Mouse (Mus musculus): ENCODE measurements around the gene Smtn.

Gene Smtn

GRCm38 (mm10) chr11:3515216-3515615, 25.2 kb downstream of the Smtn start:
- intact Hi-C loops (cut with DNase I): no loop called here

DNA sequence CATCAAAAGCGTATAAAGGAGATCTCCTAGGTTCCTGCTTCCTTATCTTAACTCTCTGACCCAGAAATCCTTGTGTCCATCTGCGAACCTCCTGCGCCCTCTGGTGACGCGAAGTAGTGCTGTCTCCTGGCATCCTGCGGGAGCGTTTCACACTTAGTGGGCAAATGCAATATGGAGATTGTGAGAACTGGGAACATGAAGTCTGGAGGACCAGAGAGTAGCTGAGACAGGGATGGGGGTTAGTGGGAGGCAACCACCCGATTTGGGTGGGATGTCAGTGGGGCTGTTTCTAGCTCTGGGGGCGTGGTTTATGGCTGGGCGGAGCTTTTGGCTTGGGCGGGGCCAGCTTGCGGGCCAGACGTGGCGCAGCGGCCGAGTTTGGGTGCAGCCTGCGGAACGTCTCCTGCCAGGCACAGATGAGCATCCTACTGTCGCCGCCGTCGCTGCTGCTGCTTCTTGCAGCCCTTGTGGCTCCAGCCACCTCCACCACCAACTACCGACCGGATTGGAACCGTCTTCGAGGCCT, 25.8 kb downstream of the Smtn start, which contains the start of gene Selenom:
Gene Selenom, plus strand, starts transcription at position 156 of the 526 bp plus-strand sequence.
- intact Hi-C loops (cut with DNase I): loop anchor here (1.0 to 5.0 kb wide), 2 partner anchors 39 to 127 kb away; no protein-coding TSS in a partner anchor

DNA sequence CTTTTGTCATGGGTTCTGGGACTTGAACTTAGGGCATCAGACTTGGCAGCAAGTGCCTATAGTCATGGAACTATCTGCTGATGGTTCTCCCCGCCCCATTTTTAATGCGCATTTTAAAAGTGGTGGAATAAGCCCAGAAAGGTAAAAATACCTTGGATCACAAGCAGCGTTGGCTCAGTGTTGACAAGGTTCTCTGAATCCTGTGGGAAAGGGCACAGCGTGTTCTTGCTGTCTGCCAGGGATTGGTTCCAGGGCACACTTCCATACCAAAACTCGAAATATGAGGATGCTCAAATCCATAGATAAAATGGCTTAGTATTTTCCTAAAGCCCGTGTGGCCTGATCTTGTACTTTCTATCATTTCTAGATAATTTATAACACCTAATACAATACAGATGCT, 27.1 kb downstream of the Smtn start:
- intact Hi-C loops (cut with DNase I): loop anchor here (5.0 kb wide), 1 partner anchor 126 kb away; no protein-coding TSS in a partner anchor

DNA sequence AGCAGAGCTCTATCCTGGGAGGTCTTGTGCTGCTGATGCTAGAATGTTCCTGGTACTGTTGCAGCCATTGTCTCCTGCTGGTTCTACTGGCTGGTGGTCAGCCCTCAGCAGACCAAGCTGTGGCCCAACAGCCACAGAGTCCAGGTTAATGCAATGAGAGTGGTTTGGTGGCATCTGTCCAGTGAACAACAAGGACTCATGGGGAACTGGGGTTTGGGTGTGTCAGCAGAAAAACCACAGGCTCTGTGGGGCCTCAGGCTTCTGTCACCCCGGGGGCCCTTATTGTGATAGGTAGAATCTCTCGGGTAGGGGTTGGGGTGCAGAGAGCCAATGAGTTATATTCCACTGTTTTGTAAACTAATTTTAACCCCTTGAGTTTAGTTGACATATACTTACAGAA, 30.1 kb downstream of the Smtn start:
- intact Hi-C loops (cut with DNase I): loop anchor here (5.0 kb wide), 1 partner anchor 123 kb away; no protein-coding TSS in a partner anchor

DNA sequence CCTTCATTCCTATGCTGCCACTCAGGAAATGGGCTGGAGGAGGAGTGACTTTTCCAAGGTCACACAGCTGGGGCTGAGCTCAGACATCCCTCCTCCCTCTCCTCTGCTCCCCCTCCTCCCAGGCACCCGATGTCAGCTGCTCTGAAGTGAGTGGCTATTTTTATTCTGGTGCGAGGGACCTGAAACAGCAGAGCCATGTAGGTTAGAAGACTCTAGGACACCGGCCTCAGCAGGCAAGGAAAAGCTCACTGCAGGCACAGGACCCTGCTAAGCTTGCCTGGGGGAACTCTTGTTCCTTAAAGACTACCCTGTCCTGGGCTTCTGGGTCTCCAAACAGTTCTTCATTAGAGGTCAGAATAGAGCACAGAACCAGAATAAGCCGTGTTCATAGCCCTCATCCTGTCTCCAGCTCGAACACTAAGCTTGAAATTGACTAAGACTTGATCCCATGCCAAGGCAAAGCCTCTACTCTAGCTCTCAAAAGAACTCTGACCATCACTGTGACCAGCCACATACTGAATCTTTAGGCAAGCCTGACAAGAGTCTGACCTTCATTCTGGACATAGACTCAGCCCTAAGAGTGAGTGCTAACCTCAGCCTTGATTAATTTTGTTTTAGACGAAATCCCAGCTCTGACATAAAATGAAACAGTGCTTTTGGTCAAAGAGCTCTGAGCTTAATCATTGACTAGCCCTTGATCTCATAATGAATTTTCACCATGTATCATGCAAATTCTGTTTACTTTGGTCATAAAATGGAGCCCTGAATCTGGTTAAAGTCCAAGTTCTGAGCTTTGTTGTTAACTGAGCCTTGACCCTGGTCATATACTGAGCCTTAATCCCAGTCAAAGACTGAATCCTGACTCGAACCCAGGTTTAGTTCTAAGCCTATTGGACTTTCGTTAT, 31.0 kb downstream of the Smtn start:
- intact Hi-C loops (cut with DNase I): loop anchor here (5.0 kb wide), 1 partner anchor 122 kb away; no protein-coding TSS in a partner anchor

- intact Hi-C loops (cut with DNase I): no loop called here
Measured at GRCm38 (mm10) chr11:3508226-3508625, 32.2 kb downstream of the Smtn start.

- intact Hi-C loops (cut with DNase I): no loop called here
Measured at GRCm38 (mm10) chr11:3503755-3504693, 36.4 kb downstream of the Smtn start.

DNA sequence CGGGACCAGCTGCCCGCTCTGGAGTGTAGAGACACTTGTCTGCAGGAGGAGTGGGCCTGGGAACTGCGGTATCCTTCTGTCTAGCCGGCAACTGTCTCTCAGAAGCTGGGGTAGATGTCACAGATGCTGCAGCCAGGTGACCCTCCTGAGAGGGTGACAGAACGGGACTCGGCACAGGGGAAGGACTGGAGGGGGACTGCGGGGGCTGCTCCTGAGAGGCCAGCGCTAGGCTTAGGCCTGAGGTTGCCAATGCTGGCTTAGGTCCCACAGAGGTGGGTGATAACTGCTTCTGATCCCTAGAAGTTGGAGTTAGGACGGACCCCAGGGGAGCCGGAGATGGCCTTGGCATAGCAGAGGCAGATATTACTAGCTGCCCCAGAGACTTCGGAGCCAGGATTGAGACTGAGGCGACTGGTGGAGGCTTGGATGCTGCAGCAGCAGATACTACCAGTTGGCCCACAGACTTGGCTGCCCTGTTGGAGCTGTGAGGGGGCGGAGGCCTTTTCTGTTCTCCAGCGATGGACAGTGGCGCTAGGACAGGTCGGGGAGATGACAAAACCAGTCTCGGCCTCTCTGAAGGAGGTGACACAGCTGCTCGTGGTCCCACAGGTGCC, 37.8 kb downstream of the Smtn start:
- intact Hi-C loops (cut with DNase I): no loop called here

- intact Hi-C loops (cut with DNase I): no loop called here
Measured at GRCm38 (mm10) chr11:3502057-3502456, 38.4 kb downstream of the Smtn start.

- intact Hi-C loops (cut with DNase I): no loop called here
Measured at GRCm38 (mm10) chr11:3497296-3497695, 43.1 kb downstream of the Smtn start.

GRCm38 (mm10) chr11:3496756-3497155, 43.7 kb downstream of the Smtn start:
- intact Hi-C loops (cut with DNase I): no loop called here

GRCm38 (mm10) chr11:3495496-3495895, 44.9 kb downstream of the Smtn start:
- intact Hi-C loops (cut with DNase I): no loop called here

DNA sequence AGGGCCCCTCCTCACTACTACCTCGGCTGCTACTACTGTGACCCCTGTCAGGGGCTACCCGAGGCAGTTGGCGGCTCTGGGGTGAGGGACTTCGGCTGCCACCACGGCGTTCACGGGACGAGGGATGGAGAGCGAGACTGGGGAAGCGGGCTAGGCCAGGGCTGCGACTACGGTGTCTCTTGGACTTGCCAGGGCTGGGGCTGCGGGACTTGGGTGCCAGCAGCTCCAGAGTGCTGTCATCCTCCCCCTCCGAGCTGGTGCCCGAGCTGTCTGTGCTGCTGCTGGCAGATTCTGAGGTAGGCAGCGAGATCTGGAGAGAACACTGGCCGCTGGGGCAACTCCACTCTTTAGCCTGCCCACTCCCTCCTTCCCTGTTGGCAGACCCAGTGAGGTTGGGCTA, 45.6 kb downstream of the Smtn start:
- intact Hi-C loops (cut with DNase I): no loop called here

DNA sequence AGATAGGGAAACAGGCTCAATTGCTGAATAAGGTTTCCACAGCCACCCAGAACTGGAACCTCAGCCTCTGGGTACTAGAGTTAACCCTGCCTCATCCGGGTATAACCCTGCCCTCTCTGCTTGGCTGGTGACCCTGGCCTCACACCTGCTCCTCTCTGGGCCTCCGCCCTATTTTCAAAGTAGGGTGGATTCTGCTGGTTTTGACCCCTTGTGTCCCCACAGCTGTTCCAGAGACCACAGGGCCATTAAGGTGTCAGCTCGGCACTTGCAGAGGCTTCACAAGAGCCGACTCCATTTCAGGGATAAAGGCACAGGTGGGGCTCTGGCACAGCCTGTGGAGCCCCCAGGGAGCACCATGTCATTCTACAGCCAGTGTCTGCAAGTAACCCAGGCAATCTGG, 47.7 kb downstream of the Smtn start:
- intact Hi-C loops (cut with DNase I): no loop called here

GRCm38 (mm10) chr11:3489036-3489435, 51.4 kb downstream of the Smtn start:
- intact Hi-C loops (cut with DNase I): no loop called here

DNA sequence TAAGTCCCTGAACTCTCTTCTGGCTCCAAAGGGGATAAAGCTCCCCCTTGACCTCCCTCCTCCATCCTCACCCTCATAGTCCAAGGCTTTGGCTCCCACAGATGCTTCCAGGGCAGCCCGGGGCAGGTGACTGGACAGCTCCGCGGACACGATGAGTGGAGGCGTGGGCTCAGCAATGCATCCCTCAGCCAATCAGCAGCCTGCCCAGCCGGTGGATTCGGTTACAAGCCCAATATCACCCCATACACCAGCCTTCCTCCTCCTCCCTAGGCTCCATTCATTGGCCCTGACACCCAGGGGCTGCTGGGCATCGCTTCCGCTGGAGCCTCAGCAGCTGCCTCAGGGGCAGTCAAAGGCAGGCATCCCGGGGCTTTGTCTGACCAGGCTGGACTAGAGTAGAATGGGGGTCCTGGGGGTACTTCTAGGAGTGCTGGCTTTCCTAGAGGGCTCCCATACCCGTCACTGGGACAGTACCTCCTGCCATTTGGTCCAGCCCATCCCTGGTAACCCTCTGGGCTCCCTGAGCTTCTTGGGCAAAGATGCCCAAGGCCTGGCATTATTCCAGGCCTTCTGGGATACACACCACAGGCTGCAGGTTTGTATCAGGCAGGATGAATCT, 52.4 kb downstream of the Smtn start, which contains the start of gene Pla2g3:
Gene Pla2g3, plus strand, starts transcription at position 333 of the 619 bp plus-strand sequence.
- intact Hi-C loops (cut with DNase I): no loop called here

- intact Hi-C loops (cut with DNase I): no loop called here
Measured at GRCm38 (mm10) chr11:3486349-3486748, 54.1 kb downstream of the Smtn start.

GRCm38 (mm10) chr11:3483980-3484642, 56.3 kb downstream of the Smtn start:
- intact Hi-C loops (cut with DNase I): no loop called here

DNA sequence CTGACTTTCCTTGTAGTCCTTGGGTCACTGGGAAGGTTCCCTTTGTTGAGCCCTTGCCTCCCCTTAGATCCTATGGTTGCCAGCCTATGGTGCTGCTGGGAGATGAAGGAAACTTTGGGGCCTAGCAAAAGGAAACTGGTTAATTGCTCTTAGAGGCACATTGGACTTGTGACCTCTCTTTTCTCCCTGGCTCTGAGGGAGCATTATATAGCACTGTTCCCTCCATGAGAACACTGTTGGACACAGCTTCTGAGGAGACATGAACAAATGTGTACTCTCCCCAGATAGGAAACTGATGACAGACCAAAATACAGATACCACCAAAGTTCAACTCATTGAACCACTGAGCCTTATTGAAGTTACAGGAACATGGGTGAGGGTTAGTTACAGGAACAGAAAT, 64.9 kb downstream of the Smtn start:
- intact Hi-C loops (cut with DNase I): loop anchor here (1.0 to 10.0 kb wide), 3 partner anchors 39 to 309 kb away; partner anchors contain the start of gene Selenom
